In genomic region chr4:145776531-145776930, GRCm38 (mm10) we compare ENCODE assay signal across 6 mouse cellular contexts.
DNase-seq lines count a peak whose midpoint lies in the region; ATAC-seq and TF ChIP-seq lines count a peak whose summit lies in the region.
"Not testable (repeated sequence)": the region's sequence is repeated elsewhere in the genome, so short reads cannot be mapped to it uniquely, and the experiment has no call there.

No protein-coding gene starts in this region.

- TF ChIP-seq CTCF in midbrain, postnatal 0 days (IDR thresholded peaks at IDR 0.05): not testable (repeated sequence)

- H3K27me3 ChIP-seq in embryonic facial prominence, embryonic 13.5 days; forebrain, embryonic 12.5 days; heart, embryonic 11.5 days (ENCODE audit: control insufficient read depth, insufficient read depth, low read length); midbrain, postnatal 0 days (ENCODE audit: insufficient read depth, low read length): not testable (repeated sequence)

- ATAC-seq in embryonic facial prominence, embryonic 13.5 days (ENCODE audit: insufficient number of reproducible peaks, insufficient read depth, low FRiP score, low TSS enrichment, low read depth): 0 out of 2 replicates have a peak, but pooled peaks have one; percentile 59
- 0 out of 2 replicates have a peak, but pooled peaks have one; percentile 11 for ATAC-seq in forebrain, embryonic 12.5 days (ENCODE audit: low FRiP score)
- peak; percentile 36; the same call in 1 of the 2 replicates for ATAC-seq in heart, embryonic 11.5 days (replicated peaks; ENCODE audit: insufficient number of reproducible peaks, low FRiP score, low TSS enrichment)
- ATAC-seq in megakaryocyte, adult 5-6 weeks (ENCODE audit: poor library complexity, severe bottlenecking): peak; percentile 12; the same call in 1 of the 2 replicates
- peak; percentile 41; the same call in 1 of the 2 replicates for ATAC-seq in midbrain, postnatal 0 days (ENCODE audit: low FRiP score)
- 0 out of 2 replicates have a peak, but pooled peaks have one; percentile 16 for ATAC-seq in neutrophil, adult 5-6 weeks (ENCODE audit: extremely low read depth, insufficient number of reproducible peaks, low FRiP score, poor library complexity, severe bottlenecking)

- H3K4me2 ChIP-seq in embryonic facial prominence, embryonic 13.5 days; forebrain, embryonic 12.5 days; heart, embryonic 11.5 days; midbrain, postnatal 0 days (ENCODE audit: low read depth, low read length, poor library complexity, severe bottlenecking): not testable (repeated sequence)

- DNase-seq in midbrain, postnatal 0 days (ENCODE audit: low spot score): not testable (repeated sequence)

- not testable (repeated sequence) for H3K27ac ChIP-seq in embryonic facial prominence, embryonic 13.5 days; forebrain, embryonic 12.5 days; heart, embryonic 11.5 days (ENCODE audit: low read depth, low read length); midbrain, postnatal 0 days (ENCODE audit: low read depth, low read length)

- not testable (repeated sequence) for H3K9me3 ChIP-seq in embryonic facial prominence, embryonic 13.5 days; forebrain, embryonic 12.5 days; heart, embryonic 11.5 days (replicated peaks; ENCODE audit: control insufficient read depth, low read length); midbrain, postnatal 0 days (ENCODE audit: low read length)

- H3K9ac ChIP-seq in embryonic facial prominence, embryonic 13.5 days; forebrain, embryonic 12.5 days; heart, embryonic 11.5 days (ENCODE audit: low read depth, low read length); midbrain, postnatal 0 days (replicated peaks; ENCODE audit: low read length, poor library complexity, severe bottlenecking): not testable (repeated sequence)

- not testable (repeated sequence) for H3K4me1 ChIP-seq in embryonic facial prominence, embryonic 13.5 days; forebrain, embryonic 12.5 days; heart, embryonic 11.5 days (ENCODE audit: control insufficient read depth, insufficient read depth, low read length); midbrain, postnatal 0 days (ENCODE audit: insufficient read depth, low read length)

- not testable (repeated sequence) for H3K36me3 ChIP-seq in embryonic facial prominence, embryonic 13.5 days; forebrain, embryonic 12.5 days (replicated peaks); heart, embryonic 11.5 days (ENCODE audit: control insufficient read depth, insufficient read depth, low read length); midbrain, postnatal 0 days (ENCODE audit: insufficient read depth, low read length)

- not testable (repeated sequence) for H3K4me3 ChIP-seq in embryonic facial prominence, embryonic 13.5 days; forebrain, embryonic 12.5 days (replicated peaks); heart, embryonic 11.5 days (ENCODE audit: low read depth, low read length); midbrain, postnatal 0 days (ENCODE audit: low read depth, low read length)
